Mouse (Mus musculus) forebrain, postnatal 0 days (tissue): ENCODE data around the gene Sdf4. TPM values are rescaled to one million over a fixed set of nuclear protein-coding genes. Genes with fewer than 3 reads are reported as not detected.

ENCODE experiments used
- ATAC-seq: fragments of 200-750 bp; cut with Nextera tagmentation; 2 replicates; pipeline ENCODE4 v1.8.0; 2017; ENCODE audit warnings: mild to moderate bottlenecking, moderate library complexity
- DNase-seq: peaks from one replicate; pipeline ENCODE4 v3.0.0-alpha.2; 2015
- H3K27ac ChIP-seq: fragments of 300-500 bp; sonication (generic); 2 replicates; pipeline ENCODE4 v1.5.1; 2014; ENCODE audit warnings: low read depth, mild to moderate bottlenecking, antibody characterized with exemption, low read length, moderate library complexity, mixed read lengths
- H3K27me3 ChIP-seq: fragments of 300-500 bp; sonication (generic); 2 replicates; pipeline ENCODE4 v1.6.1; 2014; ENCODE audit warnings: mild to moderate bottlenecking, low read length, mixed read lengths; ENCODE audit not compliant: insufficient read depth
- H3K36me3 ChIP-seq: fragments of 300-500 bp; sonication (generic); 2 replicates; pipeline ENCODE4 v1.6.1; 2014; ENCODE audit warnings: mild to moderate bottlenecking, moderate library complexity; ENCODE audit not compliant: insufficient read depth
- H3K4me1 ChIP-seq: fragments of 300-500 bp; sonication (generic); 2 replicates; pipeline ENCODE4 v1.6.1; 2014; ENCODE audit warnings: antibody characterized with exemption; ENCODE audit not compliant: insufficient read depth
- H3K4me2 ChIP-seq: fragments of 300-500 bp; sonication (generic); 2 replicates; pipeline ENCODE4 v1.6.1; 2014; ENCODE audit warnings: low read depth, mild to moderate bottlenecking, moderate library complexity
- H3K4me3 ChIP-seq: fragments of 300-500 bp; sonication (generic); 2 replicates; pipeline ENCODE4 v1.5.1; 2014; ENCODE audit warnings: low read depth, low read length, mixed read lengths
- H3K9ac ChIP-seq: fragments of 300-500 bp; sonication (generic); 2 replicates; pipeline ENCODE4 v1.6.1; 2014; ENCODE audit warnings: mild to moderate bottlenecking
- H3K9me3 ChIP-seq: fragments of 300-500 bp; sonication (generic); 2 replicates; pipeline ENCODE4 v1.6.1; 2016; ENCODE audit warnings: low read length
- CTCF ChIP-seq: sonication (generic); IDR thresholded peaks from 2 replicates; pipeline ENCODE4 v1.5.1; 2016; ENCODE audit warnings: antibody characterized with exemption, control low read depth, low read depth
- WGBS: fragments of 180-500 bp; shearing (Covaris S2); extraction: QIAGEN DNeasy Blood & Tissue Kit; methylation state at CpG from one replicate; pipeline ENCODE4 v1.1.7; 2014; 5-methylcytosine and 5-hydroxymethylcytosine counted together
- polyA plus RNA-seq: library from polyadenylated mRNA; unstranded; fragments of >200 nt; fragmentation: Nextera tagmentation; extraction: Ambion mirVana; gene quantifications from 2 replicates; pipeline ENCODE4 v1.2.1, GENCODE M21; 2015
- total RNA-seq: library from RNA; depleted of rRNA; stranded (reverse); fragments of >200 nt; gene quantifications from 2 replicates; pipeline ENCODE4 v1.2.3, GENCODE M21; 2014

Gene Sdf4
- total and polyA plus RNA-seq, 2 experiments from 2014 or later = 117 to 123 TPM

DNA sequence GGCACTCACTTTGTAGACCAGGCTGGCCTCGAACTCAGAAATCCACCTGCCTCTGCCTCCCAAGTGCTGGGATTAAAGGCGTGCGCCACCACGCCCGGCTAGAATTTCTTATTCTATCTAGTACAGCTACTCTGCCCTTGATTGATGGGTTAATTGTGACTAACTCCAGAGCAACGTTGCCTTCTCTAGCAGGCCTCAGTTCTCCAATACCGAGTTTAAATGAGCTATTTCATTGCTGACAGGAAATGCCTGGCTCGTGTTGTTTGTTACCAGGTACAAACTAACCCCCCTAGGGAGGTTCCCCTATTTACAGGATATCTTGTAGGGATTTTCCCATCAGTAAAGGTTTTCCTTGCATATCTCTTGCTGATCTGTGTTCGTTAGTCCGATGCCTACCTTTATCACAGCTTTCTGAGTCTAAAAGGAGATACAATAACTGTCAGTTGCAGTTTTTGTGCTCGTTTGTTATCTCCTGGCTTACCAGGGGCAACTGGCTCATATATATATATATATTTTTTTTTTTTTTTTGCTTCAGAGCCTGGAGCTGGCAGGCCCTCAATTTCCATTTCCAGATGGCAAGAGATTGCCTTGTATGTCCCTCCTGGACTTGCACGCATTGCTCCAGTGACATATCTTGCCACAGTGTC is 11.1 kb upstream of the Sdf4 start:
- Histone ChIP-seq H3K4me3 (no peak overlapping the region), H3K9me3 (no peaks in the 10 kb centered on the region), H3K27me3 (no peaks in the 10 kb centered on the region), H3K4me2 (no peak overlapping the region), H3K36me3 (no peaks in the 10 kb centered on the region), H3K9ac (no peak overlapping the region), H3K27ac (no peak overlapping the region), H3K4me1 (no peaks in the 10 kb centered on the region)
- no peak for ATAC-seq
- WGBS = 76% methylated on average over 12 of the region's 12 CpGs
- TF ChIP-seq CTCF = no peak
- DNase-seq = no peak

DNA sequence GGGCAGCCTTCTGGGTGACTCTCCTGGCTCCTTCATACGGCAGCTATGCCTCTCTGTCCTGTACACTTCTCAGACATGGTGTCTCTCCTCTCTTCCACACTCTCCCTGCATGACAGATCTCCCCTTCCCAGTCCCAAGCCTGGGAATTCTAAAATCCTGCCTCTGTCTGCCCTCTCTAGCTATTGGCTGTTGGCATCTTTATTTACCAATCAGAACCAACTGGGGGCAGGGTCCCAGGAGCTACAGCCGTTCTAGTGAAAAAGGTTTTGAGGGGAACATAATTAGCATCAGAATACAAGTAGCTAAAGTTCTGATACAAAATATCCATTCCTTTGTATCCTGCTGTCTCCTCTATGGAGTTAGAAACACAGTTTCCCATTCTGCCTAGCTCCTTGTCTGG is 8.9 kb upstream of the Sdf4 start:
- H3K36me3 ChIP-seq = no peaks in the 10 kb centered on the region
- H3K4me1 ChIP-seq = no peaks in the 10 kb centered on the region
- no peak for ATAC-seq
- H3K9me3 ChIP-seq = no peaks in the 10 kb centered on the region
- TF ChIP-seq CTCF = no peak
- no peak overlapping the region for H3K4me2 ChIP-seq
- H3K27me3 ChIP-seq = no peaks in the 10 kb centered on the region
- no peak overlapping the region for H3K27ac ChIP-seq
- DNase-seq = no peak
- H3K9ac ChIP-seq = no peak overlapping the region
- WGBS = 8% methylated on average over 2 of the region's 2 CpGs
- H3K4me3 ChIP-seq = no peak overlapping the region

DNA sequence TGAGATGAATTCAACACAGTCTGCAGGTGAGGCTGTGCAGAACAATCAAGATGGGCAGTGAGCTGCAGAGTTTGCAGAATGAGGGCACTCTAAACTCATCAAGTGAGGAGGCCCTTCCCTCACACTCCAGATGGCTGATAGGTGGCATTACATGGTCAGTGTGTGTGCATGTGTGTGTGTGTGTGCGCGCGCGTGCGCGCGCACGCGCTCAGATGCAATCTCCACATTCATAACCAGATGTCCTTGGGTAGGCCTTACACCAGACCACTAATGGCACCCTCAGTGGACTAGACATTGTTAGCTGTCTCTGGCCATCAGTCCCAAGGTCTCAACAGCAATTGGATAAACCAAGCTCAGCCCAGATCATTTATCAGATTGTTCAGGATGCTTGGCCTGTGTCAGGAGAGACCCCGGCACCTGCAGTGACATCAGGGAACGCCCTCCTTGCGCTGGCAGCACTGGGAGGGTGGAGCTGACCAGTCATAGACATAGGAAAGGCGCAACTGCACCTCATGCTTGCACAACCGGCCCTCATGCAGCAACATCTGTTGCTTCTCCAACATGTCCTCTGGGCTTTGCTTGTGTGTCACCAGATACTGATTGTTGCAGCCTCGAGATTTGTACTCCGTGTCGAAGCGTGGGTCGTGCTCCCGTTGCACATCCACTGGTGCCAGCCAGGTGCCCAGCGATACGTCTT is 1.3 kb upstream of the Sdf4 start:
- WGBS = 89% methylated on average over 22 of the region's 22 CpGs
- no peak for DNase-seq
- ATAC-seq = no peak

DNA sequence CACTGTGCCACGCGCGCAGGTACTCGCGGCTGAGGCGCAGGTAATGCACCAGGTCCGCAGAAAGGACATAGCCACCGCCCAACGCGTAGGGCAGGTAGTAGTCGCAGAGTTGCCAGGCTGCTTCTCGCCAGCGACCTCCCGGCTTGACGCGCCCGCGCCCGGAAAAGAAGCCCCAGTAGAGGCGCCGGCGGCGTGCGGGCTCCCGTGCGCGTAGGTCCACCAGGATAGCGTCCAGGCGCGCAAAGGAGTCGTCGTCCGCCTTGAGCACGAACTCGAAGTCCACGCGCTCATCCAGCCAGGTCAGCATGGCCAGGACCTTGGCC is 803 bp upstream of the Sdf4 start:
- no peak for TF ChIP-seq CTCF

More for the DNA sequence above, 1.3 kb upstream of the Sdf4 start:
- Histone ChIP-seq H3K4me3 (peak overlapping the region; percentile 67), H3K4me2 (peak overlapping the region; percentile 98), H3K27me3 (no peaks in the 10 kb centered on the region), H3K36me3 (peaks cover 3% of the 10 kb centered on the region; the same call in 1 of the 2 replicates), H3K9ac (peak overlapping the region; percentile 60), H3K27ac (peak overlapping the region; percentile 95), H3K4me1 (peaks cover 18% of the 10 kb centered on the region), H3K9me3 (no peaks in the 10 kb centered on the region)
- no peak for TF ChIP-seq CTCF

DNA sequence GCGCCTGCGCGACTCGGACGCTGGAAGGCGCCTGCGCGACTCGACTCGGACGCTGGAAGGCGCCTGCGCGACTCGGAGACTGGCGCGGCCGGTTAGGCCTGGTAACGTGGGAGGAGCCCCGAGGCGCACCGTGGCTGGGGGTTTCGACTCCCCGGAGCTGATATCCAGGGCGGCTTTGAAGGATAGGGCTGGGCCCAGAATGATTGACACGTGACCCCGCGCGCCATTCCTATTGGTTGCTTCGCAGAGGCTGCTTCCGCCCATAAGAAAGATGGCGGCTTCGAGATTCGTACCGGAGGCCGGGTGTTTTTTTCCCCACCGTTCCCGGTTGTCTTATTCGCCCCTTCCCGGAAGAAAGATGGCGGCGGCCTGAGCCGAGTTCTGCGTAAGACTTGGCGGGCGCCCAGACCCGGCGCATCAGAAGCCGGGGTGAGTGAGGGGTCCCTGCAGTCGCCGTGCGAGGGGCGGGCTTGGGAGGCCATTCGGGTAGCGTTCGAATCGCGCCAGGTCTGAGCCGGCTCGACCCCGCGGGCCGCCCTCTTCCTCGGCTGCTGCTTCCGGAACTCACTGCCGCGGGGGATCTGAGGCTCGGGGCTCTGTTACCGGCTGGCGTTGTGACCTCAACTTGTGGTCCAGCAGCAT is 355 bp downstream of the Sdf4 start:
- peak overlapping the region; percentile 89 for H3K27ac ChIP-seq
- no peaks in the 10 kb centered on the region for H3K9me3 ChIP-seq
- peaks cover 18% of the 10 kb centered on the region for H3K4me1 ChIP-seq
- H3K4me2 ChIP-seq = peak overlapping the region; percentile 64
- DNase-seq = peak; percentile 98
- WGBS = 1% methylated on average over 70 of the region's 70 CpGs
- peak overlapping the region; percentile 79 for H3K9ac ChIP-seq
- TF ChIP-seq CTCF = no peak
- peak; percentile 84 for ATAC-seq
- peaks cover 19% of the 10 kb centered on the region for H3K36me3 ChIP-seq
- H3K27me3 ChIP-seq = no peaks in the 10 kb centered on the region
- H3K4me3 ChIP-seq = peak overlapping the region; percentile 85

More for the DNA sequence above, 803 bp upstream of the Sdf4 start:
- Histone ChIP-seq H3K4me3 (peak overlapping the region; percentile 67), H3K27me3 (no peaks in the 10 kb centered on the region), H3K36me3 (peaks cover 8% of the 10 kb centered on the region), H3K9ac (peak overlapping the region; percentile 60), H3K4me1 (peaks cover 18% of the 10 kb centered on the region), H3K9me3 (no peaks in the 10 kb centered on the region), H3K4me2 (peak overlapping the region; percentile 98), H3K27ac (peak overlapping the region; percentile 95)
- 32% methylated on average over 37 of the region's 37 CpGs for WGBS
- DNase-seq = no peak
- ATAC-seq = peak; percentile 2; the same call in 1 of the 2 replicates

DNA sequence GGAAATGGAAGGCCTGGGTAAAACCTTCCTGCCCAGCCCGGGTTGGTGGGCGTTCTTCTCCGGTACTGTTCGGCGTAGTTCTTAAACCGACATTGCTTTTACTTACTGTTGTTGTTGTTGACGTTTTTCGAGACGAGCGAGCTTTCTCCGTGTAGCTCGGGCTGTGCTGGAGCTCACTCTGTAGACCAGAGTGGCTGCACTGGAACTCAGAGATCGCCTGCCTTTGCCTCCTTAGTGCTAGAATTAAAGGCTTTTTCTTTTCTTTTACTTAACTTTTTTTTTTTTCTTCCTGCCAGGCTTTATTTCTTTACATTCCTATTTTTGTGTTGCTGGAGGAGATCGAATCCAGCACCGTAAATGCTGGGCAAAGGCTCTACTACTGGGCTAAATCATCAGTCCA is 934 bp downstream of the Sdf4 start:
- peak overlapping the region; percentile 79 for H3K9ac ChIP-seq
- ATAC-seq = no peak
- peaks cover 25% of the 10 kb centered on the region for H3K36me3 ChIP-seq
- no peaks in the 10 kb centered on the region for H3K27me3 ChIP-seq
- peak overlapping the region; percentile 85 for H3K4me3 ChIP-seq
- H3K4me1 ChIP-seq = peaks cover 18% of the 10 kb centered on the region
- TF ChIP-seq CTCF = no peak
- 5% methylated on average over 15 of the region's 15 CpGs for WGBS
- no peak for DNase-seq
- H3K27ac ChIP-seq = peak overlapping the region; percentile 89
- no peaks in the 10 kb centered on the region for H3K9me3 ChIP-seq
- H3K4me2 ChIP-seq = peak overlapping the region; percentile 64

DNA sequence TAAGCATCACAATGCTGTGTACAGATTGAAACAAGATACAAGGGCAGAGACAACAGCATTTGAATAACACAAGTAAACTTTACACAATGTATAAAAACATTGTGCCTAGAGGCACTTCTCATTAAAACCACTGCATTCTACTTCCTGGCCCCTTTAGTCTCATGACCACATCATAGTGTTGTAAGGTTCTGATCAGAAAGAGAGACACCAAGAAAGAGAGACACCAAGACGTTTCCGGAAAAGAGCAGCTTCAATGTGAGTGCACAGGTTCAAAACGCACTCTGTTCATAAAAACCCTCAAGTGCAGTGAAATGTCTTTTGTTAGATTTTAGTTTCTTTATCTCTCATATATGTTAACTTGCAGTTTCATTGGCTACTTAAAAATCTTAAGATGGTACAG is 11.4 kb downstream of the Sdf4 start:
- Histone ChIP-seq H3K4me2 (no peak overlapping the region), H3K4me1 (no peaks in the 10 kb centered on the region), H3K36me3 (peaks cover 80% of the 10 kb centered on the region), H3K27ac (no peak overlapping the region), H3K9me3 (no peaks in the 10 kb centered on the region), H3K4me3 (no peak overlapping the region), H3K9ac (no peak overlapping the region), H3K27me3 (no peaks in the 10 kb centered on the region)
- TF ChIP-seq CTCF = no peak
- WGBS = 97% methylated on average over 3 of the region's 3 CpGs
- DNase-seq (no peak), ATAC-seq (no peak)
